Mouse (Mus musculus) right cerebral cortex, postnatal 25 days (tissue): ENCODE results near the gene Olfr857.
"Not testable (repeated sequence)": the region's sequence is repeated elsewhere in the genome, so short reads cannot be mapped to it uniquely, and the experiment has no call there.

Source experiments
- DNase-seq: peaks from one replicate; pipeline ENCODE4 v3.0.0; 2022

Gene Olfr857

GRCm38 (mm10) chr9:19709133-19709532, at the start of gene Olfr857:
TSS of gene Olfr857 (plus strand) at chr9:19709433.
- DNase-seq, result no peak

- no peak for DNase-seq
Observed at GRCm38 (mm10) chr9:19690281-19690680, 19.0 kb upstream of the Olfr857 start.

DNA sequence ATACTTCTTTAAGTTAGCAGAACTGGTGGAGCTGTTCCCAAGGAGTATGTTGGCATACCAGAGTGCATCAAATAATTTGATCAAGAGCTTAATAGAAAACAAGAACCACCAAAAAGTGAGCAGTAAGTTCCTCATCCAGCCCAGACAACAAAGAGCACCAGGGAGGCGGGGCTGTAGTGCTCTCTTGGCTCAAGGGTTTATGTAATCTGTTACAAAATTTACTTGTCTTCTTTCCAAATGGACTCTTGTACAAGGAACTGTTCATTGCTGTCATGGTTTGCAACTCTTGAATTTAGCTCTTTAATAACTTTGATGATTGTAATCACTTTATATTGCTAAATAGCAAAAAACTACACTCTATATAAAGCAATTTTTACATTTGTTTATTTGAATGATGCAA, 17.8 kb upstream of the Olfr857 start:
- DNase-seq, result no peak

GRCm38 (mm10) chr9:19692430-19692829, 16.8 kb upstream of the Olfr857 start:
- DNase-seq, result no peak

DNA sequence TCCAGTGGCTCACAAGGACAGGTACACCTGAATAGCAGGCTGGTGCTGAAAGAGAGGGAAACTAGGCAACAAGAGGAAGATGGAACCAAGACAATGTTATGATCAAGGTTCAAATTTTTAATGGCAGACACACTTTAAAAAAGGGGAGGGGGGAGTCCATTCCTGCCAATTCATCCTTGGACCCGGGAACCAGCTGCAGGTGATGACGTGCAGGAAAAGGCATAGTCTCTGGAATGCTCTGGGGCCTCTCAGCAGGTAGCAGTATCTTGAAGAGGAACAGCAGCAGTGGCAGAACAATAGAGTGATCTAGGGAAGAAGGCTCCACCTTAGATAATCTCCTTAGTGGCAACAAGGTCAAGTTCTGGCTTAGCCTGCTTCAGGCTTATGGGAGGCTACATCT, 14.9 kb upstream of the Olfr857 start:
- not testable (repeated sequence) for DNase-seq

- DNase-seq, result not testable (repeated sequence)
Observed at GRCm38 (mm10) chr9:19694898-19695379, 14.3 kb upstream of the Olfr857 start.

DNA sequence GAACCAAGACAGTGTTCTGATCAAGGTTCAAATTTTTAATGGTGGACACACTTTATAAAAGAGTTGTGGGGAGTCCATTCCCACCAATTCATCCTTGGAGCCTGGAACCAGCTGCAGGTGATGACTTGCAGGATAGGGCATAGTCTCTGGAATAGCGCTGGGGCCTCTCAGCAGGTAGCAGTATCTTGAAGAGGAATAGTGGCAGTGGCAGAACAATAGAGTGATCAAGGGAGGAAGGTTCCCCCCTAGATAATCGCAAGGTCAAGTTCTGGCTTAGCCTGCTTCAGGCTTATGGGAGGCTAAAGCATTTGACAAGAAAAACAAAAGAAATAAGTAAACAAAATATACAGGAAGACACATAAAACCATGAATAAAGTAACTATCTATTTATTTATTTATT, 4.7 kb upstream of the Olfr857 start:
- DNase-seq, result not testable (repeated sequence)
